Mouse (Mus musculus): ENCODE measurements around the gene Krtap3-1. TPM values are rescaled to one million over a fixed set of nuclear protein-coding genes. Genes with fewer than 3 reads are reported as not detected.

The Krtap3-1 gene
- polyA plus RNA-seq, 1 experiment from 2014 or later: not detected

DNA sequence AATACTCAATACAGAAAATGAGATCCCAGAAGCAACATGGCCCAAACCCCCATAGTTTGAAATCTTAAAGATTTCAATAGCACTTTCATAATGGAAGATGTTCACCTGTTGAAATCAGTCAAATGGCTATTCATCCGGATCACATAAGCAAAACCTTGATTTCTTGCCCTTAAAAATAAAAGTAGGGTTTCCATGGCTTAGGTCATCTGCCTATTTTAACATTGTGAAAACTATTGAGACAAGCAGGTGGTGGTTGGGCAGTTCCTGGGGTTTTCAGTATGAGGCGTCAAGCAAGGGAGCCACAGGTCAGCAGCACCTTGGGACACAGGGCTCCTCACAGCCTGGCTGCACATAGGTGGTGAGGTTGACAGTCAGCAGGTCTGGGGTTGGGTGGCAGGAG lies 10.2 kb downstream of the Krtap3-1 start:
- Histone ChIP-seq H3K27me3 (replicated peaks; ENCODE audit: control insufficient read depth, insufficient read depth, low read length) (no peaks in the 10 kb centered on the region), H3K9ac (ENCODE audit: low read depth, low read length) (no peak overlapping the region), H3K9me3 (ENCODE audit: control insufficient read depth, low read length) (no peaks in the 10 kb centered on the region), H3K4me2 (no peak overlapping the region), H3K4me3 (ENCODE audit: low read depth, low read length) (no peak overlapping the region), H3K27ac (ENCODE audit: low read depth, low read length) (no peak overlapping the region), H3K36me3 (ENCODE audit: control insufficient read depth, insufficient read depth, low read length) (no peaks in the 10 kb centered on the region), H3K4me1 (replicated peaks; ENCODE audit: control insufficient read depth, insufficient read depth, low read length) (no peaks in the 10 kb centered on the region)
- no peak for ATAC-seq (replicated peaks; ENCODE audit: low FRiP score)
- 66% methylated on average over 2 of the region's 2 CpGs for WGBS
- no peak for DNase-seq (ENCODE audit: low spot score)

DNA sequence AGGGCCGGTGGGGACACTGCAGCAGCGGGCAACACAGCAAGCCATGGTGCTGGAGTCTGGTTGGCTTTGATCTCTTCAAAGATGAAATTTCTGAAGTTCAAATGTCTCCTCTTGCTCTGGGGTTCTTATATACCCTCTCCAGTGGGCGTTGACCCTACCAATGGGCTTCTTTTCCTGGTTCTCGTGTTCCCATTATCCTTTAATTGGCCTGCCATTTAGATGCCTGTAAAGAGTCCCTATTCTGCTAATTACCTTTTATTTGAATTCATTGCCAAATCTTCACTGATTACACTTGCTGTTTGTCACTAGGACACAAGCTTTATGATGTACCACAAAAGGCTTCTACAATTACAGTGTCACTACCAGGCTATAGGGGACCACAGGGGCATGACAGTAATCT lies 15.7 kb downstream of the Krtap3-1 start, which contains the start of gene Krtap3-3:
Gene Krtap3-3 (minus strand): TSS at position 101 of the 400 bp plus-strand sequence.
- Histone ChIP-seq H3K4me1 (replicated peaks; ENCODE audit: control insufficient read depth, insufficient read depth, low read length) (no peaks in the 10 kb centered on the region), H3K27ac (ENCODE audit: low read depth, low read length) (no peak within 1 kb of the TSS), H3K36me3 (ENCODE audit: control insufficient read depth, insufficient read depth, low read length) (no peaks in the 10 kb centered on the region), H3K9me3 (ENCODE audit: control insufficient read depth, low read length) (no peaks in the 10 kb centered on the region), H3K27me3 (replicated peaks; ENCODE audit: control insufficient read depth, insufficient read depth, low read length) (no peaks in the 10 kb centered on the region), H3K9ac (ENCODE audit: low read depth, low read length) (no peak within 1 kb of the TSS), H3K4me3 (ENCODE audit: low read depth, low read length) (no peak within 1 kb of the TSS), H3K4me2 (no peak within 1 kb of the TSS)
- 60% methylated on average over 4 of the region's 4 CpGs for WGBS
- ATAC-seq (replicated peaks; ENCODE audit: low FRiP score): no peak
- no peak for DNase-seq (ENCODE audit: low spot score)

DNA sequence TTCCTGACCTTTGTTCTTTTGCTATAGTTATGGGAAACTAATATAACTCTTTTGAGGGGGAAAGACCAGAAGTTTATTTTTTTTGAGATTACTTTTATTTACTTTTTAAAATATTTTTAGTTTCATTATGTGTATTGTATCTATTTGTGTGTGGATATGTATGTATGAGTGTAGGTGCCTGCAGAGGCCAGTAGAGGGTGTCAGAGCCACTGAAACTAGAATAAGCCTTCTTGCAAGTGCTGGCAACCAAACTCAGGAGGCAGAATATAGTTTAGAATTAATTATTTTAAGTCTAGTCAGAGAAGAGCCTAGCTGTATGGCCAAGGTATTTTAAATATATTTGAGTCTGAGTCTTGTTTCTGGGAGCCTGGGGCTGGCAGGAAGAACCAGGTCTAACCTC lies 18.5 kb downstream of the Krtap3-1 start:
- H3K27ac ChIP-seq (ENCODE audit: low read depth, low read length): no peak overlapping the region
- ATAC-seq (replicated peaks; ENCODE audit: low FRiP score) (no peak), DNase-seq (ENCODE audit: low spot score) (no peak)
- H3K9me3 ChIP-seq (ENCODE audit: control insufficient read depth, low read length): no peaks in the 10 kb centered on the region
- no peaks in the 10 kb centered on the region for H3K36me3 ChIP-seq (ENCODE audit: control insufficient read depth, insufficient read depth, low read length)
- H3K4me3 ChIP-seq (ENCODE audit: low read depth, low read length): no peak overlapping the region
- H3K9ac ChIP-seq (ENCODE audit: low read depth, low read length): no peak overlapping the region
- H3K4me1 ChIP-seq (replicated peaks; ENCODE audit: control insufficient read depth, insufficient read depth, low read length): no peaks in the 10 kb centered on the region
- no peak overlapping the region for H3K4me2 ChIP-seq
- no peaks in the 10 kb centered on the region for H3K27me3 ChIP-seq (replicated peaks; ENCODE audit: control insufficient read depth, insufficient read depth, low read length)

DNA sequence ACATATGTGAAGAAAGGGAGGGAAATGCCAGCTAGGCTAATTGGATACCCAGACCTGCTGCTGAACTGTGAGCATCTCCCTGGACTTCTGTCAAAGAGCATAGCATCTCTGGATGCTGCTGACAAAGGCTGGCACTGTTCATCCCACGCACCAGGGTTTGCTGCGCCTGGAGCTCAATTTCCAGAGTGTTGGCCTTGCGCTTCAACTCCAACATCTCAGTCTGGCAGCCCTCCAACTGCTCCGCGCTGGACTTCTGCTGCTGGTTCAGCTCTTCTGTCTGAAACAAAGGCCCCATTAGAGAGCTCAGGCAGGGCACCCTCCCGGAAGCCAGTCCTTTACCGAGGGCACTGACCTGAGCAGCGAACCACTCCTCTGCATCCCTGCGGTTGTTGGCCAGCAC lies 26.7 kb downstream of the Krtap3-1 start:
- no peak overlapping the region for H3K9ac ChIP-seq (ENCODE audit: low read depth, low read length)
- H3K27ac ChIP-seq (ENCODE audit: low read depth, low read length): no peak overlapping the region
- no peaks in the 10 kb centered on the region for H3K4me1 ChIP-seq (replicated peaks; ENCODE audit: control insufficient read depth, insufficient read depth, low read length)
- ATAC-seq (replicated peaks; ENCODE audit: low FRiP score) (no peak), DNase-seq (ENCODE audit: low spot score) (no peak)
- no peaks in the 10 kb centered on the region for H3K9me3 ChIP-seq (ENCODE audit: control insufficient read depth, low read length)
- H3K27me3 ChIP-seq (replicated peaks; ENCODE audit: control insufficient read depth, insufficient read depth, low read length): no peaks in the 10 kb centered on the region
- no peak overlapping the region for H3K4me2 ChIP-seq
- 79% methylated on average over 9 of the region's 9 CpGs for WGBS
- H3K36me3 ChIP-seq (ENCODE audit: control insufficient read depth, insufficient read depth, low read length): no peaks in the 10 kb centered on the region
- H3K4me3 ChIP-seq (ENCODE audit: low read depth, low read length): no peak overlapping the region

DNA sequence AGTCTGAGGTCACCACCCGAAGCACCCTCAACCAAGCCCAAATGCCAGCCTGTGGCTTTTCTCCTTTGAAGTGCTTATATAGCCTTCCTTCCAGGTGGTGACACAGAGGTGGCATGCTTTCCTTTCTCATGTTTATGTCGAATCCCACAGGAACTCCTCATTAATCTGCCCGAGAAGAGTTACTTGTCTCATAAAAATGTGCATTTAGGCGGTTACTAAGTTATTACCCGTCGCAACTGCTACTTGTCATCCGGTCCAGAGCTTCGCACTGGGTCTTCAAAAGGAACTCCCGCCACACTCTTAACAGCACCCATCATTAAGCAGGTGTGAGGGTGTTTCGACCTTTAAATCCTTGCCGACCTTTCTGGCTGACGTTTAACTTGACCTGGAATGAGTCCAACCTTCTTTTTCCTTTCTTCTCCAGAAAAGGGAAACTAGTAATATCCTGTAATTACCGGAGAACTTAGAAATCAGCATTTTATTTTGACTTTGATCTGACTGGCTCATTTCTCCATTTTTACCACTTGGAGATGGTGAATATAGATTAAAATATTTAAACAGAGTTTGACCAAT lies 45.1 kb downstream of the Krtap3-1 start, which contains the start of gene Krt39:
Gene Krt39 (minus strand): TSS at position 51 of the 573 bp plus-strand sequence.
- ATAC-seq (replicated peaks; ENCODE audit: low FRiP score) (no peak), DNase-seq (ENCODE audit: low spot score) (no peak)
- Histone ChIP-seq H3K36me3 (ENCODE audit: control insufficient read depth, insufficient read depth, low read length) (no peaks in the 10 kb centered on the region), H3K27ac (ENCODE audit: low read depth, low read length) (no peak within 1 kb of the TSS), H3K27me3 (replicated peaks; ENCODE audit: control insufficient read depth, insufficient read depth, low read length) (no peaks in the 10 kb centered on the region), H3K9me3 (ENCODE audit: control insufficient read depth, low read length) (no peaks in the 10 kb centered on the region), H3K4me1 (replicated peaks; ENCODE audit: control insufficient read depth, insufficient read depth, low read length) (no peaks in the 10 kb centered on the region), H3K4me3 (ENCODE audit: low read depth, low read length) (no peak within 1 kb of the TSS), H3K9ac (ENCODE audit: low read depth, low read length) (no peak within 1 kb of the TSS), H3K4me2 (no peak within 1 kb of the TSS)
- WGBS: 86% methylated on average over 13 of the region's 13 CpGs

Other genes with a start within 250 kb of the Krtap3-1 start
- not detected in 2 replicates for gene Krt25, start 243.7 kb downstream of the Krtap3-1 start, polyA plus RNA-seq (2014; fragmentation: Nextera tagmentation; extraction: Ambion mirVana)
- not detected in 2 replicates for gene Krt26, start 228.7 kb downstream of the Krtap3-1 start, polyA plus RNA-seq (2014; fragmentation: Nextera tagmentation; extraction: Ambion mirVana)
- not detected in 2 replicates for gene Krt27, start 215.5 kb downstream of the Krtap3-1 start, polyA plus RNA-seq (2014; fragmentation: Nextera tagmentation; extraction: Ambion mirVana)
- gene Krt28, start 191.7 kb downstream of the Krtap3-1 start, polyA plus RNA-seq (2014; fragmentation: Nextera tagmentation; extraction: Ambion mirVana): 0.32 TPM in 1 of 2 replicates, not detected in the other
- 10.0 and 13.1 TPM in 2 replicates for gene Krt10, start 177.3 kb downstream of the Krtap3-1 start, polyA plus RNA-seq (2014; fragmentation: Nextera tagmentation; extraction: Ambion mirVana)
- not detected in 2 replicates for gene Krt12, start 144.4 kb downstream of the Krtap3-1 start, polyA plus RNA-seq (2014; fragmentation: Nextera tagmentation; extraction: Ambion mirVana)
- 32.1 and 34.1 TPM in 2 replicates for gene Krt20, start 128.5 kb downstream of the Krtap3-1 start, polyA plus RNA-seq (2014; fragmentation: Nextera tagmentation; extraction: Ambion mirVana)
- gene Krt23, start 73.5 kb downstream of the Krtap3-1 start, polyA plus RNA-seq (2014; fragmentation: Nextera tagmentation; extraction: Ambion mirVana): 0.38 TPM in 2 replicates
- gene Krt39, start 45.3 kb downstream of the Krtap3-1 start, polyA plus RNA-seq (2014; fragmentation: Nextera tagmentation; extraction: Ambion mirVana): not detected in 2 replicates
- gene Krt40, start 23.5 kb downstream of the Krtap3-1 start, polyA plus RNA-seq (2014; fragmentation: Nextera tagmentation; extraction: Ambion mirVana): 0.21 TPM in 1 of 2 replicates, not detected in the other
- gene Krtap3-3, start 15.8 kb downstream of the Krtap3-1 start, polyA plus RNA-seq (2014; fragmentation: Nextera tagmentation; extraction: Ambion mirVana): not detected in 2 replicates
- gene Krtap3-2, start 9.8 kb downstream of the Krtap3-1 start, polyA plus RNA-seq (2014; fragmentation: Nextera tagmentation; extraction: Ambion mirVana): not detected in 2 replicates
- gene Gm11939, start 7.2 kb downstream of the Krtap3-1 start, polyA plus RNA-seq (2014; fragmentation: Nextera tagmentation; extraction: Ambion mirVana): not detected in 2 replicates
- not detected in 2 replicates for gene Krtap1-5, start 14.4 kb upstream of the Krtap3-1 start, polyA plus RNA-seq (2014; fragmentation: Nextera tagmentation; extraction: Ambion mirVana)
- gene Krtap1-4, start 17.0 kb upstream of the Krtap3-1 start, polyA plus RNA-seq (2014; fragmentation: Nextera tagmentation; extraction: Ambion mirVana): not detected in 2 replicates
- not detected in 2 replicates for gene Krtap1-3, start 24.7 kb upstream of the Krtap3-1 start, polyA plus RNA-seq (2014; fragmentation: Nextera tagmentation; extraction: Ambion mirVana)
- not detected in 2 replicates for gene Krtap9-3, start 31.5 kb upstream of the Krtap3-1 start, polyA plus RNA-seq (2014; fragmentation: Nextera tagmentation; extraction: Ambion mirVana)
- not detected in 2 replicates for gene Gm11938, start 36.7 kb upstream of the Krtap3-1 start, polyA plus RNA-seq (2014; fragmentation: Nextera tagmentation; extraction: Ambion mirVana)
- not detected in 2 replicates for gene Gm11937, start 43.6 kb upstream of the Krtap3-1 start, polyA plus RNA-seq (2014; fragmentation: Nextera tagmentation; extraction: Ambion mirVana)
- not detected in 2 replicates for gene Krtap2-4, start 48.2 kb upstream of the Krtap3-1 start, polyA plus RNA-seq (2014; fragmentation: Nextera tagmentation; extraction: Ambion mirVana)
- gene Gm11562, start 53.8 kb upstream of the Krtap3-1 start, polyA plus RNA-seq (2014; fragmentation: Nextera tagmentation; extraction: Ambion mirVana): not detected in 2 replicates
- not detected in 2 replicates for gene Krtap4-1, start 61.6 kb upstream of the Krtap3-1 start, polyA plus RNA-seq (2014; fragmentation: Nextera tagmentation; extraction: Ambion mirVana)
- not detected in 2 replicates for gene Krtap4-2, start 68.5 kb upstream of the Krtap3-1 start, polyA plus RNA-seq (2014; fragmentation: Nextera tagmentation; extraction: Ambion mirVana)
- not detected in 2 replicates for gene Krtap4-7, start 77.5 kb upstream of the Krtap3-1 start, polyA plus RNA-seq (2014; fragmentation: Nextera tagmentation; extraction: Ambion mirVana)
- not detected in 2 replicates for gene Gm11555, start 83.6 kb upstream of the Krtap3-1 start, polyA plus RNA-seq (2014; fragmentation: Nextera tagmentation; extraction: Ambion mirVana)
- gene Gm11563, start 92.3 kb upstream of the Krtap3-1 start, polyA plus RNA-seq (2014; fragmentation: Nextera tagmentation; extraction: Ambion mirVana): not detected in 2 replicates
- not detected in 2 replicates for gene Krtap4-6, start 99.3 kb upstream of the Krtap3-1 start, polyA plus RNA-seq (2014; fragmentation: Nextera tagmentation; extraction: Ambion mirVana)
- gene Gm14190, start 124.1 kb upstream of the Krtap3-1 start, polyA plus RNA-seq (2014; fragmentation: Nextera tagmentation; extraction: Ambion mirVana): not detected in 2 replicates
- gene Gm14180, start 167.7 kb upstream of the Krtap3-1 start, polyA plus RNA-seq (2014; fragmentation: Nextera tagmentation; extraction: Ambion mirVana): not detected in 2 replicates
- not detected in 2 replicates for gene Gm11595, start 206.3 kb upstream of the Krtap3-1 start, polyA plus RNA-seq (2014; fragmentation: Nextera tagmentation; extraction: Ambion mirVana)
- gene Krtap4-8, start 214.1 kb upstream of the Krtap3-1 start, polyA plus RNA-seq (2014; fragmentation: Nextera tagmentation; extraction: Ambion mirVana): not detected in 2 replicates
- gene Krtap4-9, start 218.6 kb upstream of the Krtap3-1 start, polyA plus RNA-seq (2014; fragmentation: Nextera tagmentation; extraction: Ambion mirVana): not detected in 2 replicates
- not detected in 2 replicates for gene Gm11596, start 226.8 kb upstream of the Krtap3-1 start, polyA plus RNA-seq (2014; fragmentation: Nextera tagmentation; extraction: Ambion mirVana)
- gene Gm11569, start 232.3 kb upstream of the Krtap3-1 start, polyA plus RNA-seq (2014; fragmentation: Nextera tagmentation; extraction: Ambion mirVana): not detected in 2 replicates
- not detected in 2 replicates for gene Gm11554, start 237.8 kb upstream of the Krtap3-1 start, polyA plus RNA-seq (2014; fragmentation: Nextera tagmentation; extraction: Ambion mirVana)
- not detected in 2 replicates for gene Krtap4-13, start 243.3 kb upstream of the Krtap3-1 start, polyA plus RNA-seq (2014; fragmentation: Nextera tagmentation; extraction: Ambion mirVana)
- not detected in 2 replicates for gene Gm11564, start 249.0 kb upstream of the Krtap3-1 start, polyA plus RNA-seq (2014; fragmentation: Nextera tagmentation; extraction: Ambion mirVana)

All from liver, embryonic 11.5 days (tissue).